Mouse (Mus musculus) midbrain, embryonic 10.5 days (tissue): ENCODE data around the gene Nos3. TPM values are rescaled to one million over a fixed set of nuclear protein-coding genes. Genes with fewer than 3 reads are reported as not detected.

Source experiments
- DNase-seq: peaks from one replicate; pipeline ENCODE4 v3.0.0-alpha.2; 2017; ENCODE audit warnings: low spot score
- H3K27ac ChIP-seq: fragments of 300-500 bp; sonication (generic); replicated peaks from 2 replicates; pipeline ENCODE4 v1.5.1; 2016; ENCODE audit warnings: mild to moderate bottlenecking
- H3K27me3 ChIP-seq: fragments of 300-500 bp; sonication (generic); 2 replicates; pipeline ENCODE4 v1.6.1; 2016; ENCODE audit warnings: low read depth, mild to moderate bottlenecking; ENCODE audit not compliant: poor library complexity, severe bottlenecking
- H3K36me3 ChIP-seq: fragments of 300-500 bp; sonication (generic); 2 replicates; pipeline ENCODE4 v1.6.1; 2016; ENCODE audit warnings: mild to moderate bottlenecking, moderate library complexity
- H3K4me1 ChIP-seq: fragments of 300-500 bp; sonication (generic); 2 replicates; pipeline ENCODE4 v1.6.1; 2016
- H3K4me3 ChIP-seq: fragments of 300-500 bp; sonication (generic); 2 replicates; pipeline ENCODE4 v1.5.1; 2016; ENCODE audit warnings: mild to moderate bottlenecking, moderate library complexity
- H3K9me3 ChIP-seq: fragments of 300-500 bp; sonication (generic); replicated peaks from 2 replicates; pipeline ENCODE4 v1.6.1; 2016; ENCODE audit warnings: mild to moderate bottlenecking
- WGBS: fragments of 180-500 bp; shearing (Covaris S2); methylation state at CpG from one replicate; pipeline ENCODE4 v1.1.7; 2016; 5-methylcytosine and 5-hydroxymethylcytosine counted together
- polyA plus RNA-seq: library from polyadenylated mRNA; unstranded; fragments of >200 nt; fragmentation: Nextera tagmentation; extraction: Ambion mirVana; gene quantifications from 2 replicates; pipeline ENCODE4 v1.2.1, GENCODE M21; 2016

Nos3 gene
- polyA plus RNA-seq, 1 experiment from 2014 or later = 7.9 TPM

GRCm38 (mm10) chr5:24332401-24332800, 32.2 kb upstream of the Nos3 start:
- Histone ChIP-seq H3K36me3 (peaks cover 13% of the 10 kb centered on the region), H3K27ac (no peak overlapping the region), H3K4me3 (no peak overlapping the region), H3K27me3 (peaks cover 23% of the 10 kb centered on the region), H3K9me3 (0 out of 2 replicates have a peak, but pooled peaks cover 3% of the 10 kb centered on the region), H3K4me1 (peaks cover 70% of the 10 kb centered on the region)
- no peak for DNase-seq
- WGBS = 95% methylated on average over 4 of the region's 4 CpGs

- H3K4me3 ChIP-seq = no peak overlapping the region
- DNase-seq = no peak
- peaks cover 7% of the 10 kb centered on the region for H3K27me3 ChIP-seq
- 33% methylated on average over 3 of the region's 3 CpGs for WGBS
- peak overlapping the region; percentile 46 for H3K27ac ChIP-seq
- 0 out of 2 replicates have a peak, but pooled peaks cover 3% of the 10 kb centered on the region for H3K9me3 ChIP-seq
- peaks cover 13% of the 10 kb centered on the region for H3K36me3 ChIP-seq
- H3K4me1 ChIP-seq = peaks cover 59% of the 10 kb centered on the region
Observed at GRCm38 (mm10) chr5:24334749-24335148, 29.9 kb upstream of the Nos3 start.

GRCm38 (mm10) chr5:24335888-24336511, 28.6 kb upstream of the Nos3 start:
- H3K9me3 ChIP-seq = 0 out of 2 replicates have a peak, but pooled peaks cover 3% of the 10 kb centered on the region
- H3K4me1 ChIP-seq = peaks cover 51% of the 10 kb centered on the region
- peaks cover 13% of the 10 kb centered on the region for H3K36me3 ChIP-seq
- H3K27ac ChIP-seq = peak overlapping the region; percentile 46
- no peak overlapping the region for H3K4me3 ChIP-seq
- WGBS = 16% methylated on average over 3 of the region's 3 CpGs
- peak; percentile 67 for DNase-seq
- no peaks in the 10 kb centered on the region; the same call in 1 of the 2 replicates for H3K27me3 ChIP-seq

- H3K27me3 ChIP-seq = no peaks in the 10 kb centered on the region
- H3K4me3 ChIP-seq = no peak overlapping the region
- WGBS = 40% methylated on average over 9 of the region's 9 CpGs
- no peaks in the 10 kb centered on the region for H3K9me3 ChIP-seq
- peaks cover 60% of the 10 kb centered on the region for H3K4me1 ChIP-seq
- peaks cover 3% of the 10 kb centered on the region; the same call in 1 of the 2 replicates for H3K36me3 ChIP-seq
- DNase-seq = no peak
- H3K27ac ChIP-seq = peak overlapping the region; percentile 61
Observed at GRCm38 (mm10) chr5:24337366-24337765, 27.2 kb upstream of the Nos3 start.

GRCm38 (mm10) chr5:24337821-24338220, 26.8 kb upstream of the Nos3 start:
- 83% methylated on average over 2 of the region's 2 CpGs for WGBS
- Histone ChIP-seq H3K27ac (peak overlapping the region; percentile 61), H3K4me1 (peaks cover 65% of the 10 kb centered on the region)

GRCm38 (mm10) chr5:24342205-24342963, 22.2 kb upstream of the Nos3 start:
- peak overlapping the region; percentile 95 for H3K27ac ChIP-seq
- no peak overlapping the region for H3K4me3 ChIP-seq
- no peaks in the 10 kb centered on the region for H3K9me3 ChIP-seq
- DNase-seq = no peak
- H3K36me3 ChIP-seq = peaks cover 9% of the 10 kb centered on the region; the same call in 1 of the 2 replicates
- WGBS = 85% methylated on average over 14 of the region's 14 CpGs
- peaks cover 22% of the 10 kb centered on the region for H3K27me3 ChIP-seq
- H3K4me1 ChIP-seq = peaks cover 66% of the 10 kb centered on the region

More at GRCm38 (mm10) chr5:24337821-24338220, 26.8 kb upstream of the Nos3 start:
- Histone ChIP-seq H3K27me3 (no peaks in the 10 kb centered on the region), H3K4me3 (no peak overlapping the region), H3K9me3 (no peaks in the 10 kb centered on the region), H3K36me3 (no peaks in the 10 kb centered on the region)
- DNase-seq = no peak

- H3K27ac ChIP-seq = peak overlapping the region; percentile 95
- WGBS = 52% methylated on average over 8 of the region's 8 CpGs
- DNase-seq = no peak
- H3K27me3 ChIP-seq = peaks cover 28% of the 10 kb centered on the region
- H3K36me3 ChIP-seq = peaks cover 9% of the 10 kb centered on the region; the same call in 1 of the 2 replicates
- H3K4me1 ChIP-seq = peaks cover 66% of the 10 kb centered on the region
- H3K4me3 ChIP-seq = peak overlapping the region; percentile 36; the same call in 1 of the 2 replicates
- H3K9me3 ChIP-seq = no peaks in the 10 kb centered on the region
Observed at GRCm38 (mm10) chr5:24342966-24343365, 21.6 kb upstream of the Nos3 start.

- no peak for DNase-seq
- H3K9me3 ChIP-seq = no peaks in the 10 kb centered on the region
- peaks cover 9% of the 10 kb centered on the region; the same call in 1 of the 2 replicates for H3K36me3 ChIP-seq
- peak overlapping the region; percentile 95 for H3K27ac ChIP-seq
- H3K27me3 ChIP-seq = peaks cover 32% of the 10 kb centered on the region
- peak overlapping the region; percentile 36; the same call in 1 of the 2 replicates for H3K4me3 ChIP-seq
- H3K4me1 ChIP-seq = peaks cover 68% of the 10 kb centered on the region
Observed at GRCm38 (mm10) chr5:24343379-24343778, 21.2 kb upstream of the Nos3 start.

- WGBS = 4% methylated on average over 2 of the region's 2 CpGs
- Histone ChIP-seq H3K4me3 (peak overlapping the region; percentile 36), H3K4me1 (peaks cover 71% of the 10 kb centered on the region)
Observed at GRCm38 (mm10) chr5:24343977-24344436, 20.6 kb upstream of the Nos3 start.

GRCm38 (mm10) chr5:24344477-24345051, 20.0 kb upstream of the Nos3 start:
- H3K4me1 ChIP-seq = peaks cover 75% of the 10 kb centered on the region

More at GRCm38 (mm10) chr5:24343977-24344436, 20.6 kb upstream of the Nos3 start:
- Histone ChIP-seq H3K27me3 (peaks cover 39% of the 10 kb centered on the region), H3K27ac (peak overlapping the region; percentile 95), H3K9me3 (no peaks in the 10 kb centered on the region), H3K36me3 (peaks cover 9% of the 10 kb centered on the region; the same call in 1 of the 2 replicates)
- peak; percentile 87 for DNase-seq

GRCm38 (mm10) chr5:24346313-24346712, 18.3 kb upstream of the Nos3 start:
- Histone ChIP-seq H3K4me3 (no peak overlapping the region), H3K27me3 (peaks cover 62% of the 10 kb centered on the region), H3K36me3 (peaks cover 9% of the 10 kb centered on the region; the same call in 1 of the 2 replicates), H3K9me3 (no peaks in the 10 kb centered on the region), H3K4me1 (peaks cover 89% of the 10 kb centered on the region), H3K27ac (no peak overlapping the region)
- 89% methylated on average over 7 of the region's 7 CpGs for WGBS
- DNase-seq = no peak

More at GRCm38 (mm10) chr5:24344477-24345051, 20.0 kb upstream of the Nos3 start:
- WGBS = 10% methylated on average over 12 of the region's 12 CpGs
- Histone ChIP-seq H3K27me3 (peaks cover 44% of the 10 kb centered on the region), H3K27ac (peak overlapping the region; percentile 95), H3K9me3 (no peaks in the 10 kb centered on the region), H3K4me3 (peak overlapping the region; percentile 36), H3K36me3 (peaks cover 9% of the 10 kb centered on the region; the same call in 1 of the 2 replicates)
- DNase-seq = peak; percentile 41

GRCm38 (mm10) chr5:24347186-24347875, 17.3 kb upstream of the Nos3 start:
- no peaks in the 10 kb centered on the region for H3K9me3 ChIP-seq
- DNase-seq = no peak
- no peak overlapping the region for H3K27ac ChIP-seq
- peaks cover 69% of the 10 kb centered on the region for H3K27me3 ChIP-seq
- peak overlapping the region; percentile 80; the same call in 1 of the 2 replicates for H3K4me3 ChIP-seq
- 57% methylated on average over 7 of the region's 7 CpGs for WGBS
- peaks cover 9% of the 10 kb centered on the region; the same call in 1 of the 2 replicates for H3K36me3 ChIP-seq
- peaks cover 89% of the 10 kb centered on the region for H3K4me1 ChIP-seq
